Mouse (Mus musculus) natural killer cell, adult 2 months (primary cell): ENCODE measurements around the gene Nprl2.
A peak's percentile ranks its signal among the peaks of the same experiment; 100 is the strongest.

ENCODE experiments used
- DNase-seq, 2 experiments: peaks; one replicate each; pipeline ENCODE4 v3.0.0; 2022; ENCODE audit warnings: low spot score in 2 of 2

Nprl2 gene

GRCm38 (mm10) chr9:107576357-107577107 lies 34.5 kb downstream of the Nprl2 start, which contains the start of gene Hyal1:
Hyal1 (plus strand) TSS chr9:107576927.
- DNase-seq, result no peak

- no peak for DNase-seq
Measured at GRCm38 (mm10) chr9:107577871-107578270, 35.8 kb downstream of the Nprl2 start.

- DNase-seq, result no peak
Measured at GRCm38 (mm10) chr9:107578587-107578986, 36.6 kb downstream of the Nprl2 start, which contains the start of gene Naa80. Naa80 (plus strand) TSS chr9:107578887.

- DNase-seq, result peak in 1 of 2 experiments; percentile 47
Measured at GRCm38 (mm10) chr9:107579023-107579900, 37.2 kb downstream of the Nprl2 start.

GRCm38 (mm10) chr9:107580501-107581317 lies 38.7 kb downstream of the Nprl2 start, which contains the start of gene Hyal3:
Hyal3 (plus strand) TSS chr9:107580818.
- peak; percentile 73 to 82 for DNase-seq

- no peak for DNase-seq
Measured at GRCm38 (mm10) chr9:107581584-107581983, 39.6 kb downstream of the Nprl2 start.

- DNase-seq, result no peak
Measured at GRCm38 (mm10) chr9:107582509-107583062, 40.6 kb downstream of the Nprl2 start.

- no peak for DNase-seq
Measured at GRCm38 (mm10) chr9:107583174-107583573, 41.1 kb downstream of the Nprl2 start.

- DNase-seq, result no peak
Measured at GRCm38 (mm10) chr9:107586504-107586903, 44.5 kb downstream of the Nprl2 start.

GRCm38 (mm10) chr9:107586974-107587832 lies 45.2 kb downstream of the Nprl2 start, which contains the start of gene Ifrd2:
Ifrd2 (plus strand) TSS chr9:107587642.
- peak; percentile 97 to 98 for DNase-seq

GRCm38 (mm10) chr9:107587833-107588639 lies 46.0 kb downstream of the Nprl2 start:
- no peak for DNase-seq

GRCm38 (mm10) chr9:107590058-107590772 lies 48.2 kb downstream of the Nprl2 start:
- DNase-seq, result no peak

GRCm38 (mm10) chr9:107590773-107591060 lies 48.7 kb downstream of the Nprl2 start:
- DNase-seq, result no peak

- no peak for DNase-seq
Measured at GRCm38 (mm10) chr9:107593101-107593976, 51.3 kb downstream of the Nprl2 start.

GRCm38 (mm10) chr9:107594281-107595062 lies 52.4 kb downstream of the Nprl2 start:
- no peak for DNase-seq
